Mouse (Mus musculus) kidney, postnatal 14 days (tissue): ENCODE measurements at regions not wholly inside any gene's neighbourhood (a gene's known extent, or its start where the extent isn't known, plus 50 kb on each side); places are given as distances from the start of the nearest gene placed in this dataset.

Experiments
- DNase-seq: peaks from one replicate; pipeline ENCODE4 v3.0.0; 2022; ENCODE audit warnings: mixed read lengths

DNA sequence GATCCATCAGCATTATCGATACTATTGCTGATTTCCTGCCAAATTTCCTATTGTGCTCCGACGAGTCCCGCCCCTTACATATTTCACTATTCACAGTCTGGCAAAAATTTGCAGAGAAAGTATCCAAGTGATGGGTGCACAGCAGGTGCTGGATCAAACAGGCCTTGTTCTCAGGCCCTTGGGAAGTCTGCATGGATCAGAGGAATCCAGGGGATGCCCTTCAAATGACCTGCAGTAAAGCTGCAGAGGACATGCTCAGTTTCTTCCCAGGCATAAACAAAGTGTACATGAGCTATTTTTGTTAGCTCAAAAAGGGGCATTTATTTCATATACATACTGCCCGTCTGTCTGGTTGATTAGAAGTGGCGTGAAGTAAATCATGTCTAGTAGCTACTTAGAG is 194.2 kb upstream of the Zic1 start:
- no peak for DNase-seq

- DNase-seq, result no peak
These were observed 181.4 kb upstream of the Zic1 start for GRCm38 (mm10) chr9:91547051-91547450.

DNA sequence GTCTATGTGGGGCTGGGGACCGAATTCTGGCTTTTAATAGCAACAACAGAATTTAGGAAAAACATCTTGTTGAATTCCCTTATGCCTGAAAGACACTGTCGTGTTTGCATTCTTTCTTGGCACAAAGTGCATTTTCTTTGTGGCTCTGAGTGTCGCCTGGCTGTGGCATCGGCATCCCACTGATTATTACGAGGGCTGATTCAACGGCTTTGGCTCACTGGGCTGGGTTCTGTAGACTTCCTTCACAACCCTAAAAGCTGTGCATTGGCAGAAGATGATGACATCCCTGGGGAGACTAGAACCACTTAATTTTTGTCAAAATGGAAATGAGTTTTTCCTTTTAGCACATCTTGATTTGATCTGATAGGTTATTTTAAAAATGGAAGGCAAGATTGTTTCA is 179.8 kb upstream of the Zic1 start:
- no peak for DNase-seq

- no peak for DNase-seq
These were observed 163.3 kb upstream of the Zic1 start for GRCm38 (mm10) chr9:91528838-91529475.

DNA sequence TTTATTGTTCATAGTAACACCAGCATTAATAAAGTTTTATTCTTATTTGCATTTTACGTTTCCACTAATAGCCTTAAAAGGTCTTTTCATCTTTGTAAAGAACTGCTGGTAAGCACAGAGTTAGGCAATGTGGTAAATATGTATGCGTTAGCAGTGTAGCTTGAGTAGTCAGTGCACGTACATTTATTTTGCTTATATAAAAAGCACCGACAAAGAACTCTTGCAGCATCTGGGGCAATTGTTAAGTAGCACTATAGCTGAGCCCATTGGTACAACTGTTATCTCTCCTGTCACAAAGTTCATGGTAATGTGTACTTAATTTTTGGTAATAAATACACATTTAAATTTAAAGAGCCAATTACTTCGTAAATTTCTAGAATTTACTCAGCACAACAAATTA is 162.8 kb upstream of the Zic1 start:
- DNase-seq, result no peak

- no peak for DNase-seq
These were observed 154.9 kb upstream of the Zic1 start for GRCm38 (mm10) chr9:91520521-91520920.

DNA sequence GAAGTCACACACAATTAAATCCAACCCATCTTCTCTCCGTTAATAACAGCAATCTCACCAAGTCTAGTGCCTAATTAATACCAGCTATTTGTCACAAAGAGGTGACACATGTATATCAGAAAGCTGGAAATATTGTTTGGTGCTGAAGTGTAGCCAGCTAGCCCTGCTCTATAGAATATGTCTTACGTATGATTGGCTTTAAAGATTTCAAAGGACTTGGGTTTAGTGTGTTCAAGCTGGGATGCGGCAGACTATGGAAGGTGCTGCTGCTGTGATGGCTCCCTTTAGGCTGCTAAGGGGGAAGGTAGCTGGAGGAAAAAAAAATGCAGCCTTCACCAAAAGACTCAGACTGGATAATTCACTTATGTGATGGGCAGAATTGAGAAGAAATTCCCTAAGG is 144.1 kb upstream of the Zic1 start:
- no peak for DNase-seq

DNA sequence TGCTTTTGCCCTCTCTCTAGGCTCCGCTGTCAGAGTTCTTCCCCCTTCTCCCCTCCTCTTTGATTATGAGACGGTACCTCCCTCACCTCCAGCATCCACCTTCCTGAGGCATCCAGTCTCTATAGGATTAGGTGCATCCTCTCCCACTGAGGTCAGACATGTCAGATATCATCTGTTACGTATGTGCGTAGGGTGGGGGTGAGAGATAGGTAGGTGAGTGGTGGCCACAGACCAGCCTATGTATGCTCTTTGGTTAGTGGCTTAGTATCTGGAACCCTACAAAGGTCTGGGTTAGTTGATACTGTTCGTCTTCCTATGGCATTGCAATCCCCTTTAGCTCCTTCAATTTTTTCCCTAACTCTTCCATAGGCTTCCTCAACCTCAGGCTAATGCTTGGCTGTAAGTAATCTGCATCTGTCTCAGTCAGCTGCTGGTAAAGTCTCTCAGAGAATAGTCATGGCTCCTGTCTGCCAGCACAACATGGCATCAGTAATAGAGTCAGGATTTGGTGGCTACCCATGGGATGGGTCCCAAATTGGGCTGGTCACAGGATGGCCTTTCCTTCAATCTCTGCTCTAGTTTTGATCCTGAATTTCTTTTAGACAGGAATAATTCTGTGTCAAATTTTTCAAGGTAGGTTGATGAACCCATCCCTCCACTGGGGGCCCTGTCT is 138.2 kb upstream of the Zic1 start:
- no peak for DNase-seq

GRCm38 (mm10) chr9:91476596-91476995 is 111.0 kb upstream of the Zic1 start:
- no peak for DNase-seq

GRCm38 (mm10) chr9:91462713-91463425 is 97.3 kb upstream of the Zic1 start:
- DNase-seq, result no peak

GRCm38 (mm10) chr9:91459921-91460320 is 94.3 kb upstream of the Zic1 start:
- DNase-seq, result no peak

GRCm38 (mm10) chr9:91456843-91457242 is 91.2 kb upstream of the Zic1 start:
- no peak for DNase-seq

GRCm38 (mm10) chr9:91456253-91456823 is 90.7 kb upstream of the Zic1 start:
- no peak for DNase-seq

DNA sequence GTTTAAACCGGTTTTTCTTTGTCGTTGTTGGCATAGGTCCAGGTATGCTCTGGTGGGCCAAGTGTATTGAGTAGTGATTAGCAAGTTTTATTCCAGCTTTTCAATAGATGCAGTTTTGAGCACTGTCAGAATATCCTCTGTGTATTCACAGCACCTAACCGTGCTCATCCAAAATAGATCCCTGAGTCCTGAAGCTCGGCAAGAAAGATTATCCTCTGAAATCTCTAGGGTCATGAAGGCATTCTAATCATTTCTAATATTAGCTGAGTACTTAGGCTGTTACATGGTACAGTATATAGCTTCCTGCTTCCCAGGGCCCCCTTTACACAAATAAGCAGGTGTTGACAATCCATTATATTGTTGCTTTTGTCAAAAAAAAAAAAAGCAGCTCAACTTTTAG is 73.5 kb upstream of the Zic1 start:
- no peak for DNase-seq
